Mouse (Mus musculus) stomach, embryonic 14.5 days (tissue): Measurements from ENCODE around the gene Ttc30b. TPM values are rescaled to one million over a fixed set of nuclear protein-coding genes. Genes with fewer than 3 reads are reported as not detected.
A peak's percentile ranks its signal among the peaks of the same experiment; 100 is the strongest.
"Not testable (repeated sequence)": the region's sequence is repeated elsewhere in the genome, so short reads cannot be mapped to it uniquely, and the experiment has no call there.

Experiments
- ATAC-seq: fragments of 200-750 bp; cut with Nextera tagmentation; 2 replicates; pipeline ENCODE4 v1.8.0; 2017; ENCODE audit warnings: low read depth, moderate TSS enrichment; ENCODE audit not compliant: insufficient number of reproducible peaks, insufficient read depth, low FRiP score
- H3K27ac ChIP-seq: fragments of 300-500 bp; sonication (generic); 2 replicates; pipeline ENCODE4 v1.5.1; 2014; ENCODE audit warnings: mild to moderate bottlenecking, low read length, moderate library complexity, mixed read lengths
- H3K27me3 ChIP-seq: fragments of 300-500 bp; sonication (generic); 2 replicates; pipeline ENCODE4 v1.6.1; 2014; ENCODE audit warnings: low read length, control low read depth, mixed read lengths; ENCODE audit not compliant: control insufficient read depth, insufficient read depth
- H3K36me3 ChIP-seq: fragments of 300-500 bp; sonication (generic); 2 replicates; pipeline ENCODE4 v1.6.1; 2014; ENCODE audit warnings: mild to moderate bottlenecking, control low read depth, low read length, moderate library complexity, mixed read lengths; ENCODE audit not compliant: control insufficient read depth, insufficient read depth
- H3K4me1 ChIP-seq: fragments of 300-500 bp; sonication (generic); 2 replicates; pipeline ENCODE4 v1.6.1; 2014; ENCODE audit warnings: low read length, control low read depth, mixed read lengths; ENCODE audit not compliant: control insufficient read depth, insufficient read depth
- H3K4me2 ChIP-seq: fragments of 300-500 bp; sonication (generic); replicated peaks from 2 replicates; pipeline ENCODE4 v1.6.1; 2014; ENCODE audit warnings: low read depth, low read length, control low read depth
- H3K4me3 ChIP-seq: fragments of 300-500 bp; sonication (generic); 2 replicates; pipeline ENCODE4 v1.5.1; 2014; ENCODE audit warnings: low read depth, low read length, control low read depth
- H3K9ac ChIP-seq: fragments of 300-500 bp; sonication (generic); replicated peaks from 2 replicates; pipeline ENCODE4 v1.6.1; 2014; ENCODE audit warnings: low read depth, mild to moderate bottlenecking, control low read depth, low read length, moderate library complexity, mixed read lengths
- H3K9me3 ChIP-seq: fragments of 300-500 bp; sonication (generic); 2 replicates; pipeline ENCODE4 v1.6.1; 2016; ENCODE audit warnings: low read depth, low read length, control low read depth; ENCODE audit not compliant: control insufficient read depth
- WGBS: fragments of 180-500 bp; shearing (Covaris S2); extraction: QIAGEN DNeasy Blood & Tissue Kit; methylation state at CpG from one replicate; pipeline ENCODE4 v1.1.7; 2014; 5-methylcytosine and 5-hydroxymethylcytosine counted together
- polyA plus RNA-seq: library from polyadenylated mRNA; unstranded; fragments of >200 nt; fragmentation: Nextera tagmentation; extraction: Ambion mirVana; gene quantifications from 2 replicates; pipeline ENCODE4 v1.2.1, GENCODE M21; 2014

Gene Ttc30b
- polyA plus RNA-seq, 1 experiment from 2014 or later: 15.2 TPM

- no peaks in the 10 kb centered on the region for H3K36me3 ChIP-seq
- no peak overlapping the region for H3K9ac ChIP-seq
- H3K4me3 ChIP-seq: no peak overlapping the region
- peak overlapping the region; percentile 13; the same call in 1 of the 2 replicates for H3K4me2 ChIP-seq
- no peaks in the 10 kb centered on the region for H3K9me3 ChIP-seq
- H3K4me1 ChIP-seq: peaks cover 19% of the 10 kb centered on the region
- no peak for ATAC-seq
- H3K27me3 ChIP-seq: no peaks in the 10 kb centered on the region
- H3K27ac ChIP-seq: peak overlapping the region; percentile 68
- 15% methylated on average over 15 of the region's 15 CpGs for WGBS
These were observed 21.5 kb upstream of the Ttc30b start for GRCm38 (mm10) chr2:75959850-75960365.

- no peak for ATAC-seq
- Histone ChIP-seq H3K4me2 (peak overlapping the region; percentile 13; the same call in 1 of the 2 replicates), H3K9ac (no peak overlapping the region), H3K4me3 (no peak overlapping the region), H3K9me3 (no peaks in the 10 kb centered on the region), H3K27me3 (no peaks in the 10 kb centered on the region), H3K36me3 (no peaks in the 10 kb centered on the region), H3K27ac (peak overlapping the region; percentile 68), H3K4me1 (peaks cover 19% of the 10 kb centered on the region)
- WGBS: 28% methylated on average over 18 of the region's 18 CpGs
These were observed 20.9 kb upstream of the Ttc30b start for GRCm38 (mm10) chr2:75959183-75959849.

GRCm38 (mm10) chr2:75955709-75956108 is 17.3 kb upstream of the Ttc30b start:
- Histone ChIP-seq H3K4me1 (peaks cover 17% of the 10 kb centered on the region), H3K4me2 (peak overlapping the region; percentile 10; the same call in 1 of the 2 replicates), H3K9me3 (no peaks in the 10 kb centered on the region), H3K27me3 (no peaks in the 10 kb centered on the region), H3K4me3 (no peak overlapping the region), H3K9ac (no peak overlapping the region), H3K36me3 (no peaks in the 10 kb centered on the region), H3K27ac (no peak overlapping the region)
- 42% methylated on average over 14 of the region's 14 CpGs for WGBS
- ATAC-seq: no peak

GRCm38 (mm10) chr2:75953320-75953719 is 14.9 kb upstream of the Ttc30b start:
- Histone ChIP-seq H3K27me3 (no peaks in the 10 kb centered on the region), H3K4me3 (no peak overlapping the region), H3K9me3 (no peaks in the 10 kb centered on the region), H3K4me1 (0 out of 2 replicates have a peak, but pooled peaks cover 3% of the 10 kb centered on the region), H3K36me3 (no peaks in the 10 kb centered on the region), H3K27ac (no peak overlapping the region), H3K9ac (no peak overlapping the region), H3K4me2 (no peak overlapping the region)
- no peak for ATAC-seq
- 89% methylated on average over 5 of the region's 5 CpGs for WGBS

GRCm38 (mm10) chr2:75950685-75951084 is 12.3 kb upstream of the Ttc30b start:
- 0 out of 2 replicates have a peak, but pooled peaks cover 2% of the 10 kb centered on the region for H3K4me1 ChIP-seq
- H3K9me3 ChIP-seq: no peaks in the 10 kb centered on the region
- no peak overlapping the region for H3K4me2 ChIP-seq
- no peak for ATAC-seq
- no peaks in the 10 kb centered on the region for H3K27me3 ChIP-seq
- no peak overlapping the region for H3K27ac ChIP-seq
- H3K36me3 ChIP-seq: no peaks in the 10 kb centered on the region
- 85% methylated on average over 8 of the region's 8 CpGs for WGBS
- no peak overlapping the region for H3K4me3 ChIP-seq
- no peak overlapping the region for H3K9ac ChIP-seq

GRCm38 (mm10) chr2:75937520-75938116 is 767 bp downstream of the Ttc30b start:
- H3K27ac ChIP-seq, H3K36me3 ChIP-seq, H3K27me3 ChIP-seq, H3K9me3 ChIP-seq, H3K4me1 ChIP-seq, H3K9ac ChIP-seq: not testable (repeated sequence)
- WGBS: 61% methylated on average over 15 of the region's 17 CpGs
- Histone ChIP-seq H3K4me2 (peak overlapping the region; percentile 53), H3K4me3 (peak overlapping the region; percentile 55)
- ATAC-seq: peak; percentile 7; the same call in 1 of the 2 replicates

GRCm38 (mm10) chr2:75936685-75937084 is 1.7 kb downstream of the Ttc30b start:
- H3K4me1 ChIP-seq, H3K27me3 ChIP-seq, ATAC-seq, H3K4me2 ChIP-seq, H3K27ac ChIP-seq, H3K36me3 ChIP-seq, H3K4me3 ChIP-seq, H3K9ac ChIP-seq, H3K9me3 ChIP-seq: not testable (repeated sequence)
- 94% methylated on average over 2 of the region's 2 CpGs for WGBS

- no peak overlapping the region for H3K9ac ChIP-seq
- H3K9me3 ChIP-seq: no peaks in the 10 kb centered on the region
- no peak for ATAC-seq
- no peak overlapping the region for H3K4me3 ChIP-seq
- no peak overlapping the region; the same call in 1 of the 2 replicates for H3K27ac ChIP-seq
- no peaks in the 10 kb centered on the region for H3K27me3 ChIP-seq
- no peak overlapping the region for H3K4me2 ChIP-seq
- no peaks in the 10 kb centered on the region for H3K36me3 ChIP-seq
- WGBS: 32% methylated on average over 7 of the region's 7 CpGs
- H3K4me1 ChIP-seq: no peaks in the 10 kb centered on the region; the same call in 1 of the 2 replicates
These were observed 4.8 kb downstream of the Ttc30b start for GRCm38 (mm10) chr2:75933541-75933940.
